Mouse (Mus musculus) hindbrain, embryonic 11.5 days (tissue): ENCODE measurements at regions not wholly inside any gene's neighbourhood (a gene's known extent, or its start where the extent isn't known, plus 50 kb on each side); places are given as distances from the start of the nearest gene placed in this dataset.

Source experiments
- ATAC-seq: fragments of 200-750 bp; cut with Nextera tagmentation; 2 replicates; pipeline ENCODE4 v1.8.0; 2017; ENCODE audit warnings: mild to moderate bottlenecking, moderate TSS enrichment, moderate library complexity; ENCODE audit not compliant: low FRiP score
- DNase-seq: peaks from one replicate; pipeline ENCODE4 v3.0.0-alpha.2; 2015; ENCODE audit warnings: low spot score
- H3K27ac ChIP-seq: fragments of 300-500 bp; sonication (generic); 2 replicates; pipeline ENCODE4 v1.5.1; 2014; ENCODE audit warnings: mild to moderate bottlenecking, low read depth, low read length
- H3K27me3 ChIP-seq: fragments of 300-500 bp; sonication (generic); 2 replicates; pipeline ENCODE4 v1.6.1; 2014; ENCODE audit warnings: mild to moderate bottlenecking, low read length, moderate library complexity, mixed read lengths; ENCODE audit not compliant: control insufficient read depth, insufficient read depth
- H3K36me3 ChIP-seq: fragments of 300-500 bp; sonication (generic); 2 replicates; pipeline ENCODE4 v1.6.1; 2014; ENCODE audit warnings: mild to moderate bottlenecking, low read length, moderate library complexity, mixed read lengths; ENCODE audit not compliant: control insufficient read depth, insufficient read depth
- H3K4me1 ChIP-seq: fragments of 300-500 bp; sonication (generic); replicated peaks from 2 replicates; pipeline ENCODE4 v1.6.1; 2014; ENCODE audit warnings: low read length, mixed read lengths; ENCODE audit not compliant: control insufficient read depth, insufficient read depth
- H3K4me2 ChIP-seq: fragments of 300-500 bp; sonication (generic); replicated peaks from 2 replicates; pipeline ENCODE4 v1.6.1; 2014; ENCODE audit warnings: mild to moderate bottlenecking, low read depth, low read length
- H3K4me3 ChIP-seq: fragments of 300-500 bp; sonication (generic); 2 replicates; pipeline ENCODE4 v1.5.1; 2014; ENCODE audit warnings: low read depth, low read length
- H3K9ac ChIP-seq: fragments of 300-500 bp; sonication (generic); 2 replicates; pipeline ENCODE4 v1.6.1; 2014; ENCODE audit warnings: low read depth, low read length
- H3K9me3 ChIP-seq: fragments of 300-500 bp; sonication (generic); 2 replicates; pipeline ENCODE4 v1.6.1; 2016; ENCODE audit warnings: low read length; ENCODE audit not compliant: control insufficient read depth
- WGBS: fragments of 180-500 bp; shearing (Covaris S2); extraction: QIAGEN DNeasy Blood & Tissue Kit; methylation state at CpG from one replicate; pipeline ENCODE4 v1.1.7; 2014; 5-methylcytosine and 5-hydroxymethylcytosine counted together

DNA sequence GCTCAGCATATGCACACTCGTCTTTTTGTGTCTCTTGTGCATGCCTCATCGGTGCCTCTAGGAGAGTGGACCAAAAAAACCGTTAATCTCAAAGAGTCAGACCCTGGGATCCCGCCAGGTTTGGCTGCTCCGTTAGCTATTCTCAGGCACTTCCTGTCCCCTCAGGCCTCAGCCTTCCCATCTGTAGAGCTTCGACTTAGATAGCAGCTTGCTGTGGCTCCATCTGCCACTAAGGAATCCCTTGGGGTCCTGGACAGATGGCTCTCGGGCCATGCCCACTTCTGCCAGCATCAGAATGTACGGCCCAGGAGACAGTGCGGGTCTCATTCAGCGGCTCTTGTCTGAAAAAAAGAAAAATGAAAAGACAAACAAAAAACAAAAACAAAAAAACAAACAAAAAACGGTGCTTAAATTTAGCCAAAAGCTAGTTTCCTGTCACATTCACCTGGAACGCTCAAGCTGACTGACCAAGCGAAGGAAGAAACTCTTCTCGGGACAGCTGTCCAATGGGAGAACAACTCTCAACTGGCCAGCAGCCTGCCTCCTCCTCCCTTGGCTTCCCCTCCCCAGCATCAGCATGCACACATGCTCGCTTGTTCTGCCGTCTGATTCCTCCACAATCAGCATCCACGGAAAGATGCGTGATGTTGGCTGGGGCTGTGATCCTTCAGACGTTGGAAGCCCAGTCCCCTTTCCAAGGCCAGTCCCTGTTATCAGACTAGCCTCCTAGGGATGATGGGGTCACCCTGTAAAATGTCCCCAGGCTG, 343.6 kb upstream of the Fam19a5 start:
- no peak overlapping the region for H3K9ac ChIP-seq
- H3K4me2 ChIP-seq: no peak overlapping the region
- no peaks in the 10 kb centered on the region for H3K27me3 ChIP-seq
- no peaks in the 10 kb centered on the region for H3K36me3 ChIP-seq
- 46% methylated on average over 19 of the region's 19 CpGs for WGBS
- peaks cover 12% of the 10 kb centered on the region for H3K4me1 ChIP-seq
- 0 out of 2 replicates have a peak overlapping the region, but pooled peaks have one; percentile 3 for H3K27ac ChIP-seq
- DNase-seq (peak; percentile 52), ATAC-seq (peak; percentile 63; the same call in 1 of the 2 replicates)
- no peaks in the 10 kb centered on the region for H3K9me3 ChIP-seq
- H3K4me3 ChIP-seq: no peak overlapping the region

DNA sequence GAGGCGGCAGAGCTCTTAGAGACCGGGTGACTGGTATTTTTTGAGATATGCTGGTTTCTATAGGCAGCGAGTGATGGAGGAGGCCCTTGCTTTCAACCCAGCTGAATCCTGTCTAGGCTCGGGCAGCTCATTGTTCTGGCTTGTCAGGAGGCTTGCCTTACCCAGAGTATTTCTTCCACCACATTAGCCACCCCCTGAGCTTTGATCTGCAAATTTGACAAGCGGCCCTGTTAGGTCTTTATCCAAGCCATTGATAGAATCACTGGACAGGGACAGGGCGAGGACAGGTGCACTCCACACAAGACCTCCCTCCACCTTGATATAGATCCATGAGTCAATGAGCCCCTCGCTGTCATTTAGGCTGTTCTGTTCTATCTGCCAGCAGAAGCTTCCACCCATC, 343.0 kb upstream of the Fam19a5 start:
- no peaks in the 10 kb centered on the region for H3K9me3 ChIP-seq
- no peak overlapping the region for H3K9ac ChIP-seq
- ATAC-seq: peak; percentile 45; the same call in 1 of the 2 replicates
- H3K4me1 ChIP-seq: peaks cover 7% of the 10 kb centered on the region
- no peaks in the 10 kb centered on the region for H3K36me3 ChIP-seq
- no peak overlapping the region for H3K4me3 ChIP-seq
- H3K4me2 ChIP-seq: no peak overlapping the region
- H3K27me3 ChIP-seq: no peaks in the 10 kb centered on the region
- 32% methylated on average over 7 of the region's 7 CpGs for WGBS
- H3K27ac ChIP-seq: 0 out of 2 replicates have a peak overlapping the region, but pooled peaks have one; percentile 3
- peak; percentile 45 for DNase-seq

GRCm38 (mm10) chr15:87229951-87230350, 314.1 kb upstream of the Fam19a5 start:
- H3K9ac ChIP-seq: no peak overlapping the region
- no peak overlapping the region for H3K4me2 ChIP-seq
- no peaks in the 10 kb centered on the region for H3K4me1 ChIP-seq
- no peaks in the 10 kb centered on the region for H3K36me3 ChIP-seq
- no peak overlapping the region for H3K27ac ChIP-seq
- no peak for ATAC-seq
- H3K27me3 ChIP-seq: no peaks in the 10 kb centered on the region
- no peak for DNase-seq
- H3K9me3 ChIP-seq: no peaks in the 10 kb centered on the region
- 60% methylated on average over 3 of the region's 3 CpGs for WGBS
- no peak overlapping the region for H3K4me3 ChIP-seq

DNA sequence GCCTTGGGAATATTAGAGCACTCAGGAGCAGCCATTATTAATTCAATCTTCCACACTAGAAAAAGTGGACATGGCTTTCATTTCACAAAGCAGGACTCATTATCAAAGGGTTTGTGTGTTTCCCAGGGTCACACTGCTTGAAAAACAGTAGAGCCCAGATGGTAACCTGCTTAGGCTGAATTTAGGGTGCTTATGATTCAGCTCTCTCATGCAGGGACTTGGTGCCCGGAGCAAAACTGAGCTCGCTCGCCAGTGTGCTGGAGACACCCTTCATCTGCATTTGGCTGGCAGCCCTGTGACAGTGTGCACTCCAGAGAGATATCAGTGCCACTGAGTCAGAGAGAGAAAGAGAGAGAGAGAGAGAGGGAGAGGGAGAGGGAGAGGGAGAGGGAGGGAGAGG, 308.0 kb upstream of the Fam19a5 start:
- DNase-seq: no peak
- no peak for ATAC-seq
- Histone ChIP-seq H3K36me3 (no peaks in the 10 kb centered on the region), H3K27me3 (no peaks in the 10 kb centered on the region), H3K27ac (no peak overlapping the region), H3K9ac (no peak overlapping the region), H3K9me3 (no peaks in the 10 kb centered on the region), H3K4me1 (no peaks in the 10 kb centered on the region), H3K4me2 (no peak overlapping the region), H3K4me3 (no peak overlapping the region)
- 77% methylated on average over 3 of the region's 3 CpGs for WGBS

GRCm38 (mm10) chr15:87239057-87239456, 305.0 kb upstream of the Fam19a5 start:
- Histone ChIP-seq H3K4me1 (no peaks in the 10 kb centered on the region), H3K4me3 (no peak overlapping the region), H3K27me3 (no peaks in the 10 kb centered on the region), H3K27ac (no peak overlapping the region), H3K9ac (no peak overlapping the region), H3K36me3 (no peaks in the 10 kb centered on the region), H3K9me3 (no peaks in the 10 kb centered on the region), H3K4me2 (no peak overlapping the region)
- 94% methylated on average over 11 of the region's 11 CpGs for WGBS
- DNase-seq (no peak), ATAC-seq (no peak)

- no peak for DNase-seq
- Histone ChIP-seq H3K27me3 (no peaks in the 10 kb centered on the region), H3K9me3 (no peaks in the 10 kb centered on the region), H3K4me2 (no peak overlapping the region), H3K4me3 (no peak overlapping the region), H3K4me1 (no peaks in the 10 kb centered on the region), H3K27ac (no peak overlapping the region), H3K36me3 (no peaks in the 10 kb centered on the region), H3K9ac (no peak overlapping the region)
- 84% methylated on average over 6 of the region's 6 CpGs for WGBS
- no peak for ATAC-seq
Observed at GRCm38 (mm10) chr15:87261497-87261896, 282.6 kb upstream of the Fam19a5 start.

GRCm38 (mm10) chr15:87264906-87265305, 279.2 kb upstream of the Fam19a5 start:
- Histone ChIP-seq H3K36me3 (no peaks in the 10 kb centered on the region), H3K9ac (no peak overlapping the region), H3K27me3 (no peaks in the 10 kb centered on the region), H3K27ac (no peak overlapping the region), H3K9me3 (no peaks in the 10 kb centered on the region), H3K4me1 (no peaks in the 10 kb centered on the region), H3K4me3 (no peak overlapping the region), H3K4me2 (no peak overlapping the region)
- no peak for DNase-seq
- no peak for ATAC-seq

GRCm38 (mm10) chr15:87290987-87291529, 253.0 kb upstream of the Fam19a5 start:
- ATAC-seq (no peak), DNase-seq (no peak)
- H3K9me3 ChIP-seq: no peaks in the 10 kb centered on the region
- no peaks in the 10 kb centered on the region for H3K4me1 ChIP-seq
- no peaks in the 10 kb centered on the region for H3K27me3 ChIP-seq
- H3K27ac ChIP-seq: no peak overlapping the region
- H3K4me3 ChIP-seq: no peak overlapping the region
- no peaks in the 10 kb centered on the region for H3K36me3 ChIP-seq
- WGBS: 80% methylated on average over 7 of the region's 7 CpGs
- H3K9ac ChIP-seq: no peak overlapping the region
- H3K4me2 ChIP-seq: no peak overlapping the region

- no peaks in the 10 kb centered on the region for H3K36me3 ChIP-seq
- H3K4me3 ChIP-seq: no peak overlapping the region
- no peak overlapping the region for H3K27ac ChIP-seq
- no peak overlapping the region for H3K9ac ChIP-seq
- H3K4me2 ChIP-seq: no peak overlapping the region
- no peak for DNase-seq
- no peaks in the 10 kb centered on the region for H3K27me3 ChIP-seq
- H3K9me3 ChIP-seq: no peaks in the 10 kb centered on the region
- H3K4me1 ChIP-seq: no peaks in the 10 kb centered on the region
- ATAC-seq: no peak
Observed at GRCm38 (mm10) chr15:87319896-87320295, 224.2 kb upstream of the Fam19a5 start.
